Mouse (Mus musculus) olfactory bulb, adult 2 months (tissue): ENCODE data around the gene Ociad2. TPM values are rescaled to one million over a fixed set of nuclear protein-coding genes. Genes with fewer than 3 reads are reported as not detected.

Experiments
- H3K27ac ChIP-seq: fragments of 200-500 bp; 2 replicates; pipeline ENCODE4 v1.5.1; 2012; ENCODE audit warnings: low read depth, low read length; ENCODE audit not compliant: insufficient read depth
- H3K4me1 ChIP-seq: fragments of 200-500 bp; 2 replicates; pipeline ENCODE4 v1.6.1; 2012; ENCODE audit warnings: low read length; ENCODE audit not compliant: control insufficient read depth, insufficient read depth
- H3K4me3 ChIP-seq: fragments of 200-500 bp; 2 replicates; pipeline ENCODE4 v1.5.1; 2012; ENCODE audit warnings: mild to moderate bottlenecking, low read depth, low read length, moderate library complexity; ENCODE audit not compliant: insufficient read depth
- CTCF ChIP-seq: fragments of 200-500 bp; IDR thresholded peaks from 2 replicates; pipeline ENCODE4 v1.5.1; 2012; ENCODE audit warnings: low read depth, mild to moderate bottlenecking, low read length, moderate library complexity; ENCODE audit not compliant: insufficient read depth
- POLR2A ChIP-seq: fragments of 200-500 bp; IDR thresholded peaks from 2 replicates; pipeline ENCODE4 v1.6.1; 2012; ENCODE audit warnings: mild to moderate bottlenecking, low read depth, low read length, moderate library complexity; ENCODE audit not compliant: insufficient read depth
- WGBS: fragments of 180-500 bp; shearing (Covaris S2); methylation state at CpG from one replicate; pipeline ENCODE4 v1.1.7; 2018; 5-methylcytosine and 5-hydroxymethylcytosine counted together
- polyA plus RNA-seq: library from polyadenylated mRNA; stranded (reverse); fragments of >200 nt; gene quantifications from 2 replicates; pipeline ENCODE4 v1.2.4, GENCODE M21; 2012; ENCODE audit warnings: low replicate concordance; ENCODE audit not compliant: missing spikeins, insufficient read depth, insufficient read length

Ociad2 gene
- polyA plus RNA-seq, 1 experiment = 451 TPM

GRCm38 (mm10) chr5:73314654-73315053 is 26.2 kb downstream of the Ociad2 start:
- Histone ChIP-seq H3K4me1 (peaks cover 4% of the 10 kb centered on the region; the same call in 1 of the 2 replicates), H3K4me3 (no peak overlapping the region), H3K27ac (no peak overlapping the region)
- WGBS = 97% methylated on average over 2 of the region's 2 CpGs
- no peak for TF ChIP-seq POLR2A
- TF ChIP-seq CTCF = no peak

GRCm38 (mm10) chr5:73313591-73313990 is 27.2 kb downstream of the Ociad2 start:
- 90% methylated on average over 10 of the region's 10 CpGs for WGBS
- Histone ChIP-seq H3K4me3 (no peak overlapping the region), H3K27ac (no peak overlapping the region), H3K4me1 (peaks cover 4% of the 10 kb centered on the region; the same call in 1 of the 2 replicates)
- TF ChIP-seq POLR2A = no peak
- no peak for TF ChIP-seq CTCF

- TF ChIP-seq POLR2A (no peak), CTCF (no peak)
- no peak overlapping the region for H3K27ac ChIP-seq
- H3K4me1 ChIP-seq = 0 out of 2 replicates have a peak, but pooled peaks cover 2% of the 10 kb centered on the region
- WGBS = 46% methylated on average over 5 of the region's 5 CpGs
- no peak overlapping the region for H3K4me3 ChIP-seq
These were observed 29.4 kb downstream of the Ociad2 start for GRCm38 (mm10) chr5:73311458-73311857.

- 52% methylated on average over 1 of the region's 1 CpGs for WGBS
- Histone ChIP-seq H3K4me3 (no peak overlapping the region), H3K4me1 (0 out of 2 replicates have a peak, but pooled peaks cover 2% of the 10 kb centered on the region), H3K27ac (no peak overlapping the region)
- TF ChIP-seq POLR2A = no peak
- TF ChIP-seq CTCF = no peak
These were observed 30.4 kb downstream of the Ociad2 start for GRCm38 (mm10) chr5:73310401-73310800.

- 75% methylated on average over 4 of the region's 4 CpGs for WGBS
- H3K4me3 ChIP-seq = no peak overlapping the region
- 0 out of 2 replicates have a peak, but pooled peaks cover 2% of the 10 kb centered on the region for H3K4me1 ChIP-seq
- no peak overlapping the region for H3K27ac ChIP-seq
- TF ChIP-seq CTCF = no peak
These were observed 31.3 kb downstream of the Ociad2 start for GRCm38 (mm10) chr5:73309496-73309895.

GRCm38 (mm10) chr5:73307297-73307696 is 33.5 kb downstream of the Ociad2 start:
- no peak overlapping the region for H3K4me3 ChIP-seq
- WGBS = 93% methylated on average over 3 of the region's 3 CpGs
- TF ChIP-seq CTCF = no peak
- TF ChIP-seq POLR2A = no peak
- H3K27ac ChIP-seq = no peak overlapping the region
- 0 out of 2 replicates have a peak, but pooled peaks cover 2% of the 10 kb centered on the region for H3K4me1 ChIP-seq

GRCm38 (mm10) chr5:73306486-73306885 is 34.3 kb downstream of the Ociad2 start:
- 91% methylated on average over 6 of the region's 6 CpGs for WGBS
- no peak for TF ChIP-seq CTCF
- no peak for TF ChIP-seq POLR2A
- Histone ChIP-seq H3K4me1 (0 out of 2 replicates have a peak, but pooled peaks cover under 1% of the 10 kb centered on the region), H3K27ac (no peak overlapping the region), H3K4me3 (no peak overlapping the region)

GRCm38 (mm10) chr5:73304507-73304906 is 36.3 kb downstream of the Ociad2 start:
- Histone ChIP-seq H3K4me1 (no peaks in the 10 kb centered on the region), H3K27ac (no peak overlapping the region), H3K4me3 (no peak overlapping the region)
- TF ChIP-seq CTCF (no peak), POLR2A (no peak)
- 68% methylated on average over 12 of the region's 12 CpGs for WGBS

- no peak overlapping the region for H3K27ac ChIP-seq
- 85% methylated on average over 7 of the region's 7 CpGs for WGBS
- no peak overlapping the region for H3K4me3 ChIP-seq
- no peak for TF ChIP-seq POLR2A
- TF ChIP-seq CTCF = no peak
- H3K4me1 ChIP-seq = no peaks in the 10 kb centered on the region
These were observed 39.1 kb downstream of the Ociad2 start for GRCm38 (mm10) chr5:73301601-73302307.
